Mouse (Mus musculus): Measurements from ENCODE around the gene Cryaa.
A peak's percentile ranks its signal among the peaks of the same experiment; 100 is the strongest.

Cryaa gene

DNA sequence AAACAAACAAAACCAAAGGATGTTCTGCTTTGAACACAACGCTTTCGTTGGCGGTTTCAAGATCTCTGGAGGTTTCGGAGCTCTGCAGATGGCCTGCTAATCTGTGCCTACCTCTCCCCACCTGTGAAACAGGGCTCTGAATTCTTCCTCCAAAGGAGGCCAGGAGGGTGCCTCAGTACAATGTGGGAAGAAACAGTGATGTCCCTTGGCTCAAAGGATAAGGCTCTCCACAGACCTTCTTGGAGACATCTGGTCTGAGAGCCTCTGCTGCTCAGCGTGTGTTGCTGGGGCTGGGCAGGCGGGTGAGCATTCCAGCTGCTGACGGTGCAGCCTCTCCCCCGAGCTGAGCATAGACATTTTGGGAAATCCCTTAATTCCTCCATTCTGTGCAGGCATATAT is at the start of gene Cryaa:
Gene Cryaa, plus strand, starts transcription at position 301 of the 400 bp plus-strand sequence.
- no peak for DNase-seq (ENCODE audit: low spot score)

- DNase-seq (ENCODE audit: low spot score) = no peak
These were observed 49.6 kb upstream of the Cryaa start for GRCm38 (mm10) chr17:31627961-31628360.

- no peak for DNase-seq (ENCODE audit: low spot score)
These were observed 46.4 kb upstream of the Cryaa start for GRCm38 (mm10) chr17:31631081-31631800.

- no peak for DNase-seq (ENCODE audit: low spot score)
These were observed 44.6 kb upstream of the Cryaa start for GRCm38 (mm10) chr17:31633007-31633406.

DNA sequence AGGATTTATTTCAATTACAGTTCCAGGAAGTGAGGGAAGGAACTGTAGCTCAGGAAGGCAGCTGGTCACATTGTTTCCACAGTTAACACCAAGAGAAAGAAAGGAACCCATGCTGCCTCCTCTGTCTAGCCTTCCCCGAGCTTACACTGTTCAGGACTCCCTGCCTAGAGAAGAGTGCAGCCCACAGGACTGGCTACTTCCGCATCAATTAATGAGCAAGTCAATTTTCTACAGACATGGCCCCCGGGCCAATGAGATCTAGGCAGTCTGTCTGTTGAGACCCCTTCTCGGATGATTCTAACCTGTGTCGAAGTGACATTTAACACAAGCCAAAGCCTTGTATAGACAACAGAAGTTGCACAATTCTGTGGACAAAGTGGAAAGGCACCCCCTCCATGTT is 42.7 kb upstream of the Cryaa start:
- DNase-seq (ENCODE audit: low spot score) = no peak

DNA sequence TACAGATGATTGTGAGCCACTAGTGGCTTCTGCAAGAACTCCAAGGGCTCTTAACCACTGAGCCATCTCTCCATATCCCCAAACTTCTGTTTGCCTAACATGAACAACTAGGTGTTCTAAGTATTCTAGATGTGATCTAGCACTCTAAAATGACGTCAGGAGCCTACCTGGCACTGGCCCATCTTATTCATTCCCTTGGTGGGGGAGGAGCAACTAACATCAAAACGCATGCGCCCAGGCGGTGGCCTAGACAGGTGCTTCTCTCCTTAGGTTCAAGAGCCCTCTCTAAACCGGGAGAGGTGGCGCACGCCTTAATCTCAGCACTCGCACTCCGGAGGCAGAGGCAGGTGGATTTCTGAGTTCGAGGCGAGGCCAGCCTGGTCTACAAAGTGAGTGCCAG is 41.8 kb upstream of the Cryaa start:
- no peak for DNase-seq (ENCODE audit: low spot score)

GRCm38 (mm10) chr17:31636277-31636941 is 41.2 kb upstream of the Cryaa start:
- no peak for DNase-seq (ENCODE audit: low spot score)

DNA sequence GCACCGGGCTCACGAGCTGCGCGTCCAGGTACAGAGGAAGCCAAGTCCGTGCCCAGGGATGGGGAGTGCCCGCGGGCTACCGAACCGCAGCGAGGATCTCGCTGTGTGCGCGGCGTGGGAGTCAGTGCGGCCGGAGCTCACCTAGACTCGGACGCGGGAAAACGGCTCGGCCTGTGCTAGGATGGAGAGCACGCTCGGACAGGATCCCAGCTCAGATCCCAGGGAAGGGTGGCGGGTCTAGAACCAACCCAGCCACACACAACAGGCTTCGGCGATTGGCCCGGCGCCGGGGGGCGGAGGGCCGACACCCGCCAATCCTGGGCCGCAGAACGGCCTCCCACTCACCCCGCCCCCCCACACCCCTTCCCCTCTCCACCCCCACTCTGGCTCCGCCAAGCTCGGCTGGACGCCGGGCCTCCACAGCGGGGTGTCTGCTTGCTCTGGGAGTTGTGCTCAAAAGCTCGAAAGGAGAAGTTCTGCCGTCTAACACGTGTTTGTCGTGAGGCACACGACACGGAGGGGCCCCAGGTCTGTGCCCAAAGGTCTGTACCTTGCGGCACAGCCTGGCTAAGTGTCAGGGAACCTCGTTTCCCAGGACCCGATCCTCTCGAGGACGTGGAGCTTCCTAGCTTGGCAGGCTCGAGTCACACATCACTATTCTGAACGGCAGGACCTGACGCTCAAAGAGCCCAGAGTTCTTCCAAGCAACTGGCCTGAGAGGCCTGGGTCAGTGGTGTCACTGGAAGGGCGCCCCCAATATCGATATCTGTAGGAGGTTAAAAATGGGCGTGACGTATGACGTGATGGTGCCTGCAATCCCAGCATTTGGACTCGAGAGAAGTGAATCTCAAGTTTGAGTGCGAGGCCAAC is 40.4 kb upstream of the Cryaa start, which contains the start of gene Cbs:
Gene Cbs, minus strand, starts transcription at position 297 of the 870 bp plus-strand sequence.
- no peak for DNase-seq (ENCODE audit: low spot score)

GRCm38 (mm10) chr17:31637866-31638570 is 39.6 kb upstream of the Cryaa start:
- no peak for DNase-seq (ENCODE audit: low spot score)

DNA sequence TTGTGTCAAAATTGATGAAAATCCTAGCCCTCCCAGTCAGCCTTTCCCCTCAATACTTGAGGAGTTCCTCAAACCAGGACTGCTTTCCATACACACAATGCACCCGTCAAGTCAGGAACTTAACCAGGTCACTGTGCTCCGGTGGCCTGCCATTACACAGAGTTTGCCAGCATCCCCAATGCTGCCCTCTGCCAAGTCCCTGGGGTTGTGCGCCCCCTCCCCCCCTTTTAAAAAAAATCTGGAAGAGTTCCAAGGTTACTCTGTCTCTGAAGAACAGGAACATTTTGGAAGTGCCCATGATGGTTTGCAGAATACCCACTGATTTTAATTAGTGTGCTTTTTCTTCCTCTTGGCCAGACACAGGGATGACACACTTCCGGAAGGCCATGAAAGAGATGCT is 38.0 kb upstream of the Cryaa start:
- no peak for DNase-seq (ENCODE audit: low spot score)

DNA sequence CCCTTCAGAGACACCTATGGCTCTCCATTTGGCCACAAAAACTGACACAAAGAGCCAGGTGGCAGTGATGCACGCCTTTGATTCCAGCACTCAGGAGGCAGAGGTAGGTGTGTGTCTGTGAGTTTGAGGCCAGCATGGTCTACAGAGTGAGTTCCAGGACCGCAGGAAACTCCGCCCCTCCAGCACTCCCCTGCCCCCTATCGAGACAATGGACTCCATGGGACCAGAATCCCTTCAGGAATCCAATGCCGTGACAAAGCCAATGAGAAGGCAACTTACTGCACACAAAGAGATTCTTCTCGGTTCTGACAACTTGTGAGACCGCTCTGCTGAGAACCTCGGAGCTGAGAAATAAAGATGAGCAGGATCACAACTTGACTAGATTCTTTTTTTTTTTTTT is 35.3 kb upstream of the Cryaa start:
- DNase-seq (ENCODE audit: low spot score) = no peak

DNA sequence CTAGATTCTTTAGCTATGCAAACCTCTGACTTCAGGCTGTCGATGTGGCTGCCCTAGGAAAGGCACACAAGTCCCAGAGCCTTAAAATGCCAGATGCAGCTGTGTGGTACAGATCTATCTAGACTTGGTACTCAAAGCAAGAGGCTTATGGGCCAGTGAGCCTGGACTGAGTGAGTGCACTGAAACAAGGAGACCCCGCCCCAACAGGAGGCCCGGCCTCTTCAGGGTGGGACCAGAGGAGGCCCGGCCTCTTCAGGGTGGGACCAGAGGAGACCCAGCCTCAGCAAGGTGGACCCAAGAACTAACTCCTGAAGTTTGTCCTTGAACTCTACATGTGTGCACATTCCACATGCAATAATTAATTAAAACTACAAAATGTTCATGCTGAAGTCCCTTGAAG is 34.7 kb upstream of the Cryaa start:
- no peak for DNase-seq (ENCODE audit: low spot score)

- no peak for DNase-seq (ENCODE audit: low spot score)
These were observed 31.2 kb upstream of the Cryaa start for GRCm38 (mm10) chr17:31646199-31647002.

DNA sequence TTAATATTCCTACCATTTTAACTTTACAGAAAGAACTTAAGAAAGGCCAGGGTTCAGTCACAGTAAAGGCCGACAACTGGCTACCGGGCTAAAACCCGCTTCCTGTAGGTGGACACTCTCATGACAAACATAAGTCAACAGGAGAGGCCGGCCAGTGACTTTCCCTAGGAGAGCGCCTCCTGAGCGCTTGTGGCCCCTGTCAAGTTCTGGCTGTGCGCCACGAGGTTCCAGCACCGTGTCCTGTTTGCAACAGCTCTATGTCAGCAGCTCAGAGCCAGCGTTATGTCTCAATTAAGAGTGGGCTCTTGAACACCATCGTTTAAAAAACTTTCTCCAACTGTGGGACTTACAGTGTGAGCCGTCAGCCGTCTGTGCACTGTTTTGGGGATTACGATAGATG is 25.5 kb upstream of the Cryaa start:
- DNase-seq (ENCODE audit: low spot score) = no peak

- DNase-seq (ENCODE audit: low spot score) = no peak
These were observed 24.3 kb upstream of the Cryaa start for GRCm38 (mm10) chr17:31653277-31653676.

GRCm38 (mm10) chr17:31655366-31655765 is 22.2 kb upstream of the Cryaa start:
- DNase-seq (ENCODE audit: low spot score) = no peak

DNA sequence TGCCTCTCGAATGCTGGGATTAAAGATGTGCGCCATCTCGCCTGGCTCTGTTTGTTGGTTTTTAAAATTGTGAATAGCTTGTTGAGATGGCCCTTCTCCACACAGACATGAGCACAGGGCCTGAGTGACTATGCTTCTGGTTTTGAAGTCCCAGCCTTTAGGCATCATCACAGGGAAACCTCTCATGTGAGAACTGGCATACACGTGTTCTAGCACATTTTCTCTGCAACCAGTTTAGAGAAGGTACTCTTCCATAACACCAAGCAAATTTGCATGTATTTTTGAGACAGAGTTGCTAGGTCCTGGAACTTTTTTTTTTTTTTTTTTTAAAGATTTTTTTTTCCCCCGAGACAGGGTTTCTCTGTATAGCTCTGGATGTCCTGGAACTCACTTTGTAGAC is 20.9 kb upstream of the Cryaa start:
- DNase-seq (ENCODE audit: low spot score) = no peak

DNA sequence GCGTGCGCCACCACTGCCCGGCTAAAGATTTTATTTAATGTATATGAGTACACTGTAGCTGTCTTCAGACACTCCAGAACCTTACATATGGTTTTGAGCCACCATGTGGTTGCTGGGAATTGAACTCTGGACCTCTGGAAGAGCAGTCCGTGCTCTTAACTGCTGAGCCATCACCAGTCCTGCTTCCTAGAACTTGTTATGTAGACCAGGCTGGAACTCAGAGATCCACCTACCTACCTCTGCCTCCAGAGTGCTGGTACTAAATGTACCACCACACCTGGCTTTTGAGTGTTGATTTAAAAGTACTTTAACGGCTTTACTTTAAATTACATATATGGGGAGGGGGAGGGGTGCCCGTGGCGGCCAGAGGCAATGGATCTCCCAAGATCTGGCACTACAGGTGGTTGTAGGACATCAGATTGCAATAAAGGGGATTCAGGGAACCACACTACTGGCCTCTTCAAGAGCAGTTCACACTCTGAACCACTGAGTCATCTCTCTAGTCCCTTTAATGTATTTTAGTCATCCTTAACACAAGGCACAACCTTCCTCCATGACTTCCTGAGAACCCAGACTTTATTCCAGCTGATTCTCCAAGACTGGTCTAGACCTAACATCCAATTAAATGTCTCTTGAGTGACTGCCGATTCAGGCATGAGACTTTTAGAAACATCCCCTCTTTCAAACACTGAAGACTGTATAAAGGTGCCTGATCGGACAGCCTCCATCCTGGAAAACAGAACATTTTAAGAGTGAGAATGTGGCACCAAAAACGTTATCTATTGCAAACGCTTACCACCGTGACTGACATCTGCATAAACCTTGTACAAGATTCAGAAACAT is 20.2 kb upstream of the Cryaa start:
- DNase-seq (ENCODE audit: low spot score) = no peak

- peak; percentile 53 for DNase-seq (ENCODE audit: low spot score)
These were observed 19.5 kb upstream of the Cryaa start for GRCm38 (mm10) chr17:31658136-31658467.

DNA sequence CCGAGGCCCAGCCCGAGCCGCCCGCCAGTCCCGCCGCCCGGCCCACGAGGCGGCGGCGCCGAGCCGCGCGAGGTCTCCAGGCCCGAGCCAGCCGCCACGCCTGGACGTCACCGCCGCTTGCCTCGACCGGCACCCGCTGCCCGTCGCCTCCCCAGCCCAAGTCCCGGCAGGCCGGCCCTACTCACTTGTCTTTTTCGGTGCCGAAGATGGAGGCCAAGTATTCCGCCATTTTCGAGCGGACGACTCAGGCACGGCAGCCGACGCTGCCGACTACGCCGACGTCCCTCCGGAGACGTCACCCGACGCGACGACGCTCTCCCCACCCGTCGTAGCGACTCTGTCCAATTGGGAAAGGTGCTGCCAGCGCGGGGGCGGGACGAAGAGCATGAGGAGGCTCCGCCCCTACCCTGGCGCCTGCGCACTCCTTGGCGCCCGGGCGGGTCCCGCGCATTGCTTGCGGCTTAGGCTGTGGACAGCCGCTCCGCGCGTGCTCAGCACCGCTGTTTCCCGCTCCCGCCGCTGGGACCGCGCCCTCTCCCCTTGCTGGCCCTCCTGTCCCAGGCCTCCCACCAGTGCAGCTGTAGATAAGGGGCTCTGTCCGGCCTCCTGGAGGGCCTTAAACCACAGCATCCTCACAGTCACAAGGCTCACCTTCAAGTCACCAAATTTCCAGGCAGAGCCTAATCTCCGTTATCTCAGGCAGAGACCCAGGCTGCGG is 19.0 kb upstream of the Cryaa start, which contains the start of gene U2af1:
Gene U2af1, minus strand, starts transcription at position 425 of the 718 bp plus-strand sequence.
- peak; percentile 98 for DNase-seq (ENCODE audit: low spot score)
